Mouse (Mus musculus) intestine, embryonic 15.5 days (tissue): ENCODE measurements around the gene 1700102P08Rik. TPM values are rescaled to one million over a fixed set of nuclear protein-coding genes. Genes with fewer than 3 reads are reported as not detected.

Source experiments
- ATAC-seq: fragments of 200-750 bp; cut with Nextera tagmentation; 2 replicates; pipeline ENCODE4 v1.8.0; 2017; ENCODE audit warnings: moderate TSS enrichment, moderate library complexity
- H3K27ac ChIP-seq: fragments of 300-500 bp; sonication (generic); 2 replicates; pipeline ENCODE4 v1.5.1; 2015; ENCODE audit warnings: mild to moderate bottlenecking, inconsistent platforms
- H3K27me3 ChIP-seq: fragments of 300-500 bp; sonication (generic); replicated peaks from 2 replicates; pipeline ENCODE4 v1.6.1; 2015; ENCODE audit warnings: inconsistent platforms
- H3K36me3 ChIP-seq: fragments of 300-500 bp; sonication (generic); 2 replicates; pipeline ENCODE4 v1.6.1; 2015; ENCODE audit warnings: inconsistent platforms
- H3K4me1 ChIP-seq: fragments of 300-500 bp; sonication (generic); replicated peaks from 2 replicates; pipeline ENCODE4 v1.6.1; 2015; ENCODE audit warnings: inconsistent platforms
- H3K4me2 ChIP-seq: fragments of 300-500 bp; sonication (generic); replicated peaks from 2 replicates; pipeline ENCODE4 v1.6.1; 2015; ENCODE audit warnings: mild to moderate bottlenecking, inconsistent platforms
- H3K4me3 ChIP-seq: fragments of 300-500 bp; sonication (generic); replicated peaks from 2 replicates; pipeline ENCODE4 v1.5.1; 2015; ENCODE audit warnings: inconsistent platforms
- H3K9ac ChIP-seq: fragments of 300-500 bp; sonication (generic); 2 replicates; pipeline ENCODE4 v1.6.1; 2015; ENCODE audit warnings: inconsistent platforms
- H3K9me3 ChIP-seq: fragments of 300-500 bp; sonication (generic); 2 replicates; pipeline ENCODE4 v1.6.1; 2016; ENCODE audit warnings: inconsistent platforms
- WGBS: fragments of 180-500 bp; shearing (Covaris S2); methylation state at CpG from one replicate; pipeline ENCODE4 v1.1.7; 2015; 5-methylcytosine and 5-hydroxymethylcytosine counted together
- polyA plus RNA-seq: library from polyadenylated mRNA; unstranded; fragments of >200 nt; fragmentation: Nextera tagmentation; extraction: Ambion mirVana; gene quantifications from 2 replicates; pipeline ENCODE4 v1.2.1, GENCODE M21; 2015

Gene 1700102P08Rik
- polyA plus RNA-seq, 1 experiment from 2014 or later = 0.30 TPM

DNA sequence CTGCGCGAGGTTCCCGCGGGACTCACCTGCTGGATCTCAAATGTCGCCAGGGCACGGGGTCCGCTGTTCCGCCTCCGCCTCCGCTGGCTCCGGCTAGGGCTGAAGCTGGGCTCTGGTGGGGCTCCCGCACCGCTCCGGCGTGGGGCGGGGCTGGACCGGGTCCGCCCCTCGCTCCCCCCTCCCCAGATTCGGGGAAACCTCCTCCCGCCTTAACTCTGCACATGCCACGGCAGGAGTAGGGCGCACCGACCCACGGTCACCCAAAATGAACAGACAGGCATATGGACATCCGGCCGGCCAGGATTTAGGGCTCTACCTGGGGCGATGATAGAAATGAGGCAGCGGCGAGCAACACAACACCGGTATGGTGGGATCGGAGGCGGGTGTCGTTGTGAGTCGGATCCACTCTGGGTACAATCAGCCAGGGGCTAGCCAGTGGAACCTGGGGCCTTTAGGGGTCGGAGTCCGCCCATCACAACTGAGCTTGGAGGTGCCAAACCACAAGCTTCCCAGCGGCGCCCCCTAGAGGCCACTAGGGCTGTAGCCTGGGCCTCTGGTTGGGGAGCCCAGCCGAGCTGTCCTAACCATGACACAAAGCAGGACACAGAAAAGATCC is 59.8 kb downstream of the 1700102P08Rik start:
- Histone ChIP-seq H3K9me3 (no peaks in the 10 kb centered on the region), H3K27me3 (no peaks in the 10 kb centered on the region; the same call in 1 of the 2 replicates), H3K36me3 (no peaks in the 10 kb centered on the region; the same call in 1 of the 2 replicates), H3K4me3 (peak overlapping the region; percentile 60), H3K9ac (peak overlapping the region; percentile 75), H3K27ac (peak overlapping the region; percentile 87), H3K4me1 (peaks cover 40% of the 10 kb centered on the region), H3K4me2 (peak overlapping the region; percentile 96)
- ATAC-seq = peak; percentile 90
- under 1% methylated on average over 40 of the region's 40 CpGs for WGBS

DNA sequence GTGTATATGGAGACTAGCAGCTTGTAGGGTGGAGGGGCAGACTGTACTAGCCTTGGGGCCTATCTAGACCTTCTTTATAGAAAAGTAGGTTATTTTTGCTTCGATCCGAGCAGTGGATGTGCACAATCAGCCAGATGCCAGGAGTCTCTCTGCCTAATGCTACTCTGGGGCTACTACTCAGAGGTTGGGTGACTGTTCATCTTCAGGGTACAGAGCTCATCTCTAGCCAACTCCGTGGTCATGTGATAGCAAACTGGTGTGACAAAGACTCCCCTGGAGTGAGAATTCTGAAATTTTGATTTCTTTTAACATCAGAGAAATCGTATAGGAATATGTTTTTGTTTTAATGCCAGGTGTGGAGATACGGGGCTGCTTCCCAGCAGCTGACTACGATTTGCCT is 60.3 kb downstream of the 1700102P08Rik start:
- no peaks in the 10 kb centered on the region; the same call in 1 of the 2 replicates for H3K36me3 ChIP-seq
- ATAC-seq = peak; percentile 31
- H3K27me3 ChIP-seq = no peaks in the 10 kb centered on the region; the same call in 1 of the 2 replicates
- no peaks in the 10 kb centered on the region for H3K9me3 ChIP-seq
- H3K4me1 ChIP-seq = peaks cover 40% of the 10 kb centered on the region
- peak overlapping the region; percentile 75 for H3K9ac ChIP-seq
- H3K4me3 ChIP-seq = peak overlapping the region; percentile 60
- H3K4me2 ChIP-seq = peak overlapping the region; percentile 96
- WGBS = 28% methylated on average over 6 of the region's 6 CpGs
- peak overlapping the region; percentile 87 for H3K27ac ChIP-seq

GRCm38 (mm10) chr9:108453458-108453857 is 60.9 kb downstream of the 1700102P08Rik start:
- WGBS = 49% methylated on average over 4 of the region's 4 CpGs
- Histone ChIP-seq H3K27ac (peak overlapping the region; percentile 87; the same call in 1 of the 2 replicates), H3K4me1 (peaks cover 40% of the 10 kb centered on the region), H3K4me2 (peak overlapping the region; percentile 96), H3K36me3 (no peaks in the 10 kb centered on the region; the same call in 1 of the 2 replicates), H3K9me3 (no peaks in the 10 kb centered on the region), H3K4me3 (no peak overlapping the region), H3K9ac (no peak overlapping the region; the same call in 1 of the 2 replicates), H3K27me3 (no peaks in the 10 kb centered on the region; the same call in 1 of the 2 replicates)
- ATAC-seq = no peak

DNA sequence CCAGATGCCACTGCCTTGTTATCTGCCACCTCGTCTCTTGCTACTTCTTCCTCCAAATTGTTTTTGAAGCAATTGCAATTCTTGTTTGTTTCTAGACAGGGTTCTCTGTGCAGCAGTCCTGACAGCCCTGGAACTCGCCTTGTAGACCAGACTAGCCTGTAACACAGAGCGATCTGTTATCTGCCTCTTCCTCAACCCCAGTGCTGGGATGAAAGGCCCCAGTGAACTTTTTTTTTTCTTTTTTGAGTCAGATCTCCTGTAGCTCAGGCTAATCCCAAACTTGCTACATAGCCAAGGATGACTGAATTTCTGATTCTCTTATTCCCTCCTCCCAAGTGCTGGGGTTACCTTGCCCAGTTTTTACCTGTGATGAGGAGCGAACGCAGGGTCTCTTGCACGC is 61.8 kb downstream of the 1700102P08Rik start:
- Histone ChIP-seq H3K4me1 (peaks cover 38% of the 10 kb centered on the region), H3K27me3 (no peaks in the 10 kb centered on the region; the same call in 1 of the 2 replicates), H3K36me3 (no peaks in the 10 kb centered on the region), H3K4me2 (no peak overlapping the region), H3K9ac (no peak overlapping the region), H3K27ac (no peak overlapping the region), H3K9me3 (no peaks in the 10 kb centered on the region), H3K4me3 (no peak overlapping the region)
- 86% methylated on average over 6 of the region's 6 CpGs for WGBS
- ATAC-seq = no peak

GRCm38 (mm10) chr9:108455747-108456571 is 63.4 kb downstream of the 1700102P08Rik start:
- Histone ChIP-seq H3K36me3 (no peaks in the 10 kb centered on the region), H3K4me1 (peaks cover 28% of the 10 kb centered on the region), H3K9ac (no peak overlapping the region), H3K4me3 (no peak overlapping the region), H3K4me2 (no peak overlapping the region), H3K27ac (no peak overlapping the region), H3K9me3 (no peaks in the 10 kb centered on the region), H3K27me3 (no peaks in the 10 kb centered on the region)
- 71% methylated on average over 12 of the region's 12 CpGs for WGBS
- no peak for ATAC-seq

DNA sequence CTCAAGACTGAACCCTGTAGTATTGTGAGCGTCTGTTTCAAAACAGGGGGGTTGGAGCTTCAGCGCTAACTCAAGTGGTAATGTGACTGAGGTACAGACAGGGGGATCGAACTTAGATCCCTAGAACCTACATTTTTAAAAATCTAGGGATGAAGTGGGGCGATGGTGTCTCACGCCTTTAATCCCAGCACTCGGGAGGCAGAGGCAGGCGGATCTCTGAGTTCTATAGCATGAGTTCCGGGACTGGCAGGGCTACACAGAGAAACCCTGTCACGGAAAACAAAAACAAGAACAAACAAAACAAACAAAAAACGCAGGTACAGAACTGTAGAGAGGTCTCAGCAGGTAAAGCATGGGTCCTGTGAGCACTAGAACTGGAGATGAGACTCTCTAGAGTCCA is 64.3 kb downstream of the 1700102P08Rik start:
- H3K4me2 ChIP-seq = no peak overlapping the region
- H3K27me3 ChIP-seq = no peaks in the 10 kb centered on the region
- no peaks in the 10 kb centered on the region for H3K9me3 ChIP-seq
- no peak overlapping the region for H3K4me3 ChIP-seq
- WGBS = 89% methylated on average over 10 of the region's 10 CpGs
- ATAC-seq = no peak
- H3K27ac ChIP-seq = no peak overlapping the region
- peaks cover 27% of the 10 kb centered on the region for H3K4me1 ChIP-seq
- no peaks in the 10 kb centered on the region for H3K36me3 ChIP-seq
- H3K9ac ChIP-seq = no peak overlapping the region

- 89% methylated on average over 1 of the region's 1 CpGs for WGBS
- ATAC-seq = no peak; the same call in 1 of the 2 replicates
These were observed 67.3 kb downstream of the 1700102P08Rik start for GRCm38 (mm10) chr9:108459939-108460318.

More at GRCm38 (mm10) chr9:108459939-108460318, 67.3 kb downstream of the 1700102P08Rik start:
- Histone ChIP-seq H3K27ac (peak overlapping the region; percentile 96), H3K9ac (no peak overlapping the region), H3K27me3 (no peaks in the 10 kb centered on the region), H3K4me3 (peak overlapping the region; percentile 84), H3K4me1 (peaks cover 29% of the 10 kb centered on the region), H3K36me3 (peaks cover 17% of the 10 kb centered on the region), H3K4me2 (peak overlapping the region; percentile 86), H3K9me3 (no peaks in the 10 kb centered on the region)

Other genes with a start within 250 kb of the 1700102P08Rik start
- gene Bsn, start 202.4 kb upstream of the 1700102P08Rik start, polyA plus RNA-seq = 4.7 and 4.9 TPM in 2 replicates
- gene Dag1, start 128.8 kb upstream of the 1700102P08Rik start, polyA plus RNA-seq = 72.9 and 75.1 TPM in 2 replicates
- 28.9 and 29.5 TPM in 2 replicates for gene Nicn1, start 102.4 kb upstream of the 1700102P08Rik start, polyA plus RNA-seq
- 20.9 and 23.2 TPM in 2 replicates for gene Amt, start 96.0 kb upstream of the 1700102P08Rik start, polyA plus RNA-seq
- 422 and 453 TPM in 2 replicates for gene Rhoa, start 86.7 kb upstream of the 1700102P08Rik start, polyA plus RNA-seq
- 34.1 and 37.1 TPM in 2 replicates for gene Tcta, start 86.6 kb upstream of the 1700102P08Rik start, polyA plus RNA-seq
- gene Gpx1, start 53.9 kb upstream of the 1700102P08Rik start, polyA plus RNA-seq = 1,041 and 1,081 TPM in 2 replicates
- 82.5 and 89.1 TPM in 2 replicates for gene Usp4, start 45.0 kb upstream of the 1700102P08Rik start, polyA plus RNA-seq
- 1.5 and 1.6 TPM in 2 replicates for gene Ccdc36, start 35.7 kb downstream of the 1700102P08Rik start, polyA plus RNA-seq
- gene BC048562, start 43.7 kb downstream of the 1700102P08Rik start, polyA plus RNA-seq = not detected in 2 replicates
- gene Ccdc71, start 67.7 kb downstream of the 1700102P08Rik start, polyA plus RNA-seq = 51.2 and 53.9 TPM in 2 replicates
- gene Klhdc8b, start 68.8 kb downstream of the 1700102P08Rik start, polyA plus RNA-seq = 48.7 and 54.2 TPM in 2 replicates
- gene Lamb2, start 86.9 kb downstream of the 1700102P08Rik start, polyA plus RNA-seq = 29.5 and 35.0 TPM in 2 replicates
- gene Usp19, start 97.8 kb downstream of the 1700102P08Rik start, polyA plus RNA-seq = 49.5 and 52.4 TPM in 2 replicates
- gene Qars, start 114.9 kb downstream of the 1700102P08Rik start, polyA plus RNA-seq = 105 and 106 TPM in 2 replicates
- 93.1 and 102 TPM in 2 replicates for gene Qrich1, start 124.0 kb downstream of the 1700102P08Rik start, polyA plus RNA-seq
- 173 and 179 TPM in 2 replicates for gene Impdh2, start 167.5 kb downstream of the 1700102P08Rik start, polyA plus RNA-seq
- gene Ndufaf3, start 174.6 kb downstream of the 1700102P08Rik start, polyA plus RNA-seq = 37.7 and 42.4 TPM in 2 replicates
- 112 and 118 TPM in 2 replicates for gene Dalrd3, start 177.1 kb downstream of the 1700102P08Rik start, polyA plus RNA-seq
- gene Wdr6, start 185.9 kb downstream of the 1700102P08Rik start, polyA plus RNA-seq = 71.4 and 72.7 TPM in 2 replicates
- gene P4htm, start 204.9 kb downstream of the 1700102P08Rik start, polyA plus RNA-seq = 5.8 and 6.4 TPM in 2 replicates